Mouse (Mus musculus) lung, adult 2 months (tissue): ENCODE results near the gene Vdac2.

Source experiments
- CTCF ChIP-seq: fragments of 200-500 bp; IDR thresholded peaks from 2 replicates; pipeline ENCODE4 v1.5.1; 2011; ENCODE audit warnings: mild to moderate bottlenecking, low read length, control low read depth; ENCODE audit not compliant: insufficient read depth
- POLR2A ChIP-seq: fragments of 200-500 bp; IDR thresholded peaks from 2 replicates; pipeline ENCODE4 v1.6.1; 2011; ENCODE audit warnings: low read depth, mild to moderate bottlenecking, control low read depth, low read length, borderline replicate concordance; ENCODE audit errors: extremely low read depth

GRCm38 (mm10) chr14:21822795-21823374 is 2.2 kb upstream of the Vdac2 start:
- TF ChIP-seq CTCF: no peak
- peak; percentile 71; the same call in 1 of the 2 replicates for TF ChIP-seq POLR2A
